Mouse (Mus musculus) kidney, postnatal 0 days (tissue): Measurements from ENCODE around the gene Tmem54. TPM values are rescaled to one million over a fixed set of nuclear protein-coding genes. Genes with fewer than 3 reads are reported as not detected.

Experiments
- ATAC-seq: fragments of 200-750 bp; cut with Nextera tagmentation; replicated peaks from 2 replicates; pipeline ENCODE4 v1.8.0; 2017; ENCODE audit warnings: low read depth, moderate number of reproducible peaks, moderate TSS enrichment, moderate library complexity; ENCODE audit not compliant: low FRiP score
- DNase-seq: peaks from one replicate; pipeline ENCODE4 v3.0.0-alpha.2; 2016; ENCODE audit warnings: low spot score
- H3K27ac ChIP-seq: fragments of 300-500 bp; sonication (generic); 2 replicates; pipeline ENCODE4 v1.5.1; 2014; ENCODE audit warnings: mild to moderate bottlenecking
- H3K27me3 ChIP-seq: fragments of 300-500 bp; sonication (generic); 2 replicates; pipeline ENCODE4 v1.6.1; 2014; ENCODE audit warnings: low read length, mixed read lengths; ENCODE audit not compliant: insufficient read depth
- H3K36me3 ChIP-seq: fragments of 300-500 bp; sonication (generic); 2 replicates; pipeline ENCODE4 v1.6.1; 2014; ENCODE audit warnings: low read length, mixed read lengths; ENCODE audit not compliant: insufficient read depth
- H3K4me1 ChIP-seq: fragments of 300-500 bp; sonication (generic); replicated peaks from 2 replicates; pipeline ENCODE4 v1.6.1; 2014; ENCODE audit warnings: antibody characterized with exemption, low read length, mixed read lengths; ENCODE audit not compliant: insufficient read depth
- H3K4me2 ChIP-seq: fragments of 300-500 bp; sonication (generic); 2 replicates; pipeline ENCODE4 v1.6.1; 2014; ENCODE audit warnings: mild to moderate bottlenecking, low read length, moderate library complexity, mixed read lengths
- H3K4me3 ChIP-seq: fragments of 300-500 bp; sonication (generic); replicated peaks from 2 replicates; pipeline ENCODE4 v1.5.1; 2014; ENCODE audit warnings: low read depth, low read length
- H3K9ac ChIP-seq: fragments of 300-500 bp; sonication (generic); 2 replicates; pipeline ENCODE4 v1.6.1; 2014; ENCODE audit warnings: low read depth, low read length
- H3K9me3 ChIP-seq: fragments of 300-500 bp; sonication (generic); replicated peaks from 2 replicates; pipeline ENCODE4 v1.6.1; 2016; ENCODE audit warnings: low read length, inconsistent platforms, mixed read lengths
- CTCF ChIP-seq: IDR thresholded peaks from 2 replicates; pipeline ENCODE4 v1.5.1; 2016; ENCODE audit warnings: antibody characterized with exemption, low read depth, mild to moderate bottlenecking, moderate library complexity
- WGBS: fragments of 180-500 bp; shearing (Covaris S2); extraction: QIAGEN DNeasy Blood & Tissue Kit; methylation state at CpG from one replicate; pipeline ENCODE4 v1.1.7; 2014; 5-methylcytosine and 5-hydroxymethylcytosine counted together
- polyA plus RNA-seq: library from polyadenylated mRNA; unstranded; fragments of >200 nt; fragmentation: Nextera tagmentation; extraction: Ambion mirVana; gene quantifications from 2 replicates; pipeline ENCODE4 v1.2.1, GENCODE M21; 2015

Tmem54 gene
- polyA plus RNA-seq, 1 experiment from 2014 or later = 10.2 TPM

- peaks cover 25% of the 10 kb centered on the region for H3K36me3 ChIP-seq
Measured at GRCm38 (mm10) chr4:129081041-129081440, 24.3 kb upstream of the Tmem54 start.

DNA sequence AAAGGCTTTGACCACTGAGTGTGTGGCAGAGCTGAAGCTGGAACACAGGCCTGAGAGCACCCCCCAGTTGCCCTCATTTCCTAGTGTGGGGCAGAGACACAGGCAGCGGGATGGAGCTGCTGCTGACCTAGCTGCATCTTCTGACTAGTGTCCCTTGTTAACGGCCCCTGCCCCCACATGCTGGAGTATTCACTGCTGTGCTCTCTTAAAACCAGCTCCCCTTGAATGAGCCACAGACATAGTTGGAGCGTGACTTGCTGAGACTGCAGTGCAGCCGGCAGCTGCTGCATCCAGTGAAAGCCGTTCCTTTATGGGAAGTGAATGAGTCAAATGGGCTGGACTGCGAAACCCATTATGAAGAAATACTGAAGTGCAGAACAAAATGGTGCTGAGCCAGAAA, 23.8 kb upstream of the Tmem54 start:
- no peak overlapping the region for H3K4me2 ChIP-seq
- 69% methylated on average over 6 of the region's 6 CpGs for WGBS
- H3K27me3 ChIP-seq = no peaks in the 10 kb centered on the region
- H3K36me3 ChIP-seq = peaks cover 24% of the 10 kb centered on the region
- no peak for ATAC-seq
- no peak for TF ChIP-seq CTCF
- H3K27ac ChIP-seq = no peak overlapping the region
- no peak for DNase-seq
- H3K4me1 ChIP-seq = no peaks in the 10 kb centered on the region
- H3K9me3 ChIP-seq = no peaks in the 10 kb centered on the region
- H3K4me3 ChIP-seq = no peak overlapping the region
- peak overlapping the region; percentile 1; the same call in 1 of the 2 replicates for H3K9ac ChIP-seq

More at GRCm38 (mm10) chr4:129081041-129081440, 24.3 kb upstream of the Tmem54 start:
- ATAC-seq = no peak
- no peak for DNase-seq
- Histone ChIP-seq H3K9ac (no peak overlapping the region), H3K27ac (no peak overlapping the region), H3K4me3 (no peak overlapping the region), H3K27me3 (no peaks in the 10 kb centered on the region), H3K4me1 (no peaks in the 10 kb centered on the region), H3K4me2 (no peak overlapping the region), H3K9me3 (no peaks in the 10 kb centered on the region)
- TF ChIP-seq CTCF = no peak
- WGBS = 86% methylated on average over 7 of the region's 7 CpGs

DNA sequence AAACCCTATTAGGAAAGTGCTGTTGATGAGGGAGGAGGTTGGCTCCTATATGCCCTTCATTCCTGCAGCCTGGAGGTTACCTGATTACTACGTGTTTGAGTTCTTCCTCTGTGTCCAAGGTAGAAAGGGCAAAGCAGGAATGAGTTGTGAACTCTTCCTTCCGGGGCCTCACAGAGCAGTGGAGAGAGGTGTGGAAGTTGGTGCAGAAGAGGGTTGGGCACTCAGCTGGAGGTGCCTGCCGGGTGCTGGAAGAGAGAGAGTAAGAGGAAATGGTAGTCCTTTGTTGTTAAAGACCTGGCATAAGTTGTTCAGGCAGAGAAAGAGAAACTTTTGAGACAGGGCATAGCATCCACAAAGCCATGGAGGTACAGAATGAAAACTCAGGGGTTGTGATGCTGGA, 23.4 kb upstream of the Tmem54 start:
- H3K4me1 ChIP-seq = no peaks in the 10 kb centered on the region
- 88% methylated on average over 3 of the region's 3 CpGs for WGBS
- H3K9ac ChIP-seq = 0 out of 2 replicates have a peak overlapping the region, but pooled peaks have one; percentile 1
- peaks cover 20% of the 10 kb centered on the region for H3K36me3 ChIP-seq
- H3K27me3 ChIP-seq = no peaks in the 10 kb centered on the region
- H3K9me3 ChIP-seq = no peaks in the 10 kb centered on the region
- no peak for TF ChIP-seq CTCF
- H3K27ac ChIP-seq = no peak overlapping the region
- DNase-seq (no peak), ATAC-seq (no peak)
- no peak overlapping the region for H3K4me2 ChIP-seq
- H3K4me3 ChIP-seq = no peak overlapping the region

DNA sequence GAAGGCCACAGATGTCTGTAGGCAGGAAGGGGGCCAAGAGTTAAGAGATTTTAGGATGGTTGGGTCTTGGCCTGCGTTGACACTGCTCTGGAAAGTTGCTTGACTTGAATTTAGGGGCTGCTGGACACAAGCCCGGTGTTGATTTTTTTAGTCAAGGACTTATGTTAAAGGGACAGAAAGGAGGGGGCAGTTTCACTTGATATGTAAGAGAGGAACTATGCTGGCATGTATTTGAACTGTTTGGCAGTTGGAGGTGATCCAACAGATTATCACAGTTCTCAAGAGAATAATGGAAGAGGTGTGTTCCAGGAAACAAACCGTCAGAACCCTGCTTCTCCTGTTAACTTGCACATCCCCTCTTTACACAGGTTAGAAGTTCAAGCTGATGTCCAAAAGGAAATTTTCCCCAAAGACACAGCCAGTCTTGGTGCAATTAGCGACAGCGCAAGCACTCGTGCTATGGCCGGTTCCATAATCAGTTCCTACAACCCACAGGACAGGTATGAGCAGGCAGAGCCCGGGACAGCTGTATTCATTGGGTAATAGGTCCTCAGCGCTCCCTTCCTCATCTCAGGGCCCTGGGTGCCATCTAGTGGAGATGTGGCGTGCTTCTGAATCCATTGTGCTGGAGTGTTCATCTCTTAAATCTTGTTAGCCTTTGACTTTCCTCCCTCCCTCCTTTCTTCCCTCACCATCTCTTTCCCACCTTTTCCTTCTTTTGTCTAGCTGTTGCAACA, 22.8 kb upstream of the Tmem54 start:
- Histone ChIP-seq H3K4me3 (no peak overlapping the region), H3K36me3 (peaks cover 19% of the 10 kb centered on the region), H3K9ac (no peak overlapping the region), H3K27me3 (no peaks in the 10 kb centered on the region), H3K9me3 (no peaks in the 10 kb centered on the region), H3K4me1 (no peaks in the 10 kb centered on the region), H3K27ac (no peak overlapping the region), H3K4me2 (no peak overlapping the region)
- ATAC-seq = no peak; the same call in 1 of the 2 replicates
- WGBS = 46% methylated on average over 10 of the region's 10 CpGs
- peak; percentile 91 for TF ChIP-seq CTCF
- DNase-seq = peak; percentile 88

DNA sequence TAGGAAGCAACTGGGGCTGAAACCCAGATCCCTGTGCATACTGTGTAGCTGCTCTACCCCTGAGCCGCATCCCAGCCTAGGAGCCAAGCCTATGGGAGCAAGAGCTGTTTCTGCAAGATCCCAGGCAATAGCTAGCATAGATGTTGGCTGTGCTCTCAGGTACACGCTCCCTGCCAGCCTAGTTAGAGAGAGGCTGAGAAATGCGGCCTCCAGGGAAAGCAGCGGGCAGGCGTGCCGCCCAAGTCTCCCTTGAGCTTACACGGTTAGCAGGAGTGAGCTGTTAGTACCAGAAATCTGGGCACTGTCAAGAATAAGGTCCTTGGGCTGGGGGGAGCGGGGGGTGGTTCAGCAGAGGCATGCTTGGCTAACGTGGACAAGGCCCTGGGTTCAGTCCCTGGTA, 20.5 kb upstream of the Tmem54 start:
- DNase-seq = no peak
- 93% methylated on average over 9 of the region's 9 CpGs for WGBS
- no peak for ATAC-seq
- no peak overlapping the region for H3K9ac ChIP-seq
- H3K36me3 ChIP-seq = peaks cover 9% of the 10 kb centered on the region
- H3K9me3 ChIP-seq = no peaks in the 10 kb centered on the region
- H3K27me3 ChIP-seq = no peaks in the 10 kb centered on the region
- H3K4me3 ChIP-seq = no peak overlapping the region
- H3K4me1 ChIP-seq = no peaks in the 10 kb centered on the region
- H3K4me2 ChIP-seq = no peak overlapping the region
- no peak for TF ChIP-seq CTCF
- no peak overlapping the region for H3K27ac ChIP-seq

- no peaks in the 10 kb centered on the region for H3K9me3 ChIP-seq
- H3K9ac ChIP-seq = no peak overlapping the region
- no peak overlapping the region for H3K4me3 ChIP-seq
- no peaks in the 10 kb centered on the region for H3K4me1 ChIP-seq
- no peak overlapping the region for H3K4me2 ChIP-seq
- no peak overlapping the region for H3K27ac ChIP-seq
- peaks cover 7% of the 10 kb centered on the region for H3K36me3 ChIP-seq
- peak; percentile 83 for DNase-seq
- WGBS = 30% methylated on average over 8 of the region's 8 CpGs
- TF ChIP-seq CTCF = peak; percentile 96
- 0 out of 2 replicates have a peak, but pooled peaks have one; percentile 11 for ATAC-seq
- no peaks in the 10 kb centered on the region for H3K27me3 ChIP-seq
Measured at GRCm38 (mm10) chr4:129086078-129086477, 19.3 kb upstream of the Tmem54 start.
